8 mouse cellular contexts compared by ENCODE assay signal in genomic region chr13:29274296-29274695, GRCm38 (mm10).
DNase-seq lines count a peak whose midpoint lies in the region; ATAC-seq lines count a peak whose summit lies in the region.
"Had no signal": no experiment of that assay in that cellular context is flagged by ENCODE, and none has a peak within 500 bp of the region (broad histone marks: within the 10 kb centered on the region; RNA-seq: fewer than 3 reads in every experiment).

No protein-coding gene starts in this region.

- WGBS in forebrain, embryonic 14.5 days, result 22% methylated on average over 11 of the region's 11 CpGs

- no peak overlapping the region for H3K4me3 ChIP-seq in forebrain, embryonic 14.5 days (ENCODE audit: low read depth, low read length)
- H3K4me3 ChIP-seq: limb, embryonic 13.5 days had no signal

- H3K9ac ChIP-seq in forebrain, embryonic 14.5 days (ENCODE audit: low read length), result no peak overlapping the region; the same call in 1 of the 2 replicates
- H3K9ac ChIP-seq: limb, embryonic 13.5 days had no signal

- H3K27ac ChIP-seq in forebrain, embryonic 14.5 days (ENCODE audit: low read depth, low read length), result peak overlapping the region; percentile 86
- H3K27ac ChIP-seq: limb, embryonic 13.5 days had no signal

- H3K36me3 ChIP-seq in forebrain, embryonic 14.5 days (ENCODE audit: control insufficient read depth, insufficient read depth, low read length), result no peaks in the 10 kb centered on the region
- H3K36me3 ChIP-seq: limb, embryonic 13.5 days had no signal

- no peaks in the 10 kb centered on the region for H3K9me3 ChIP-seq in forebrain, embryonic 14.5 days (replicated peaks; ENCODE audit: control insufficient read depth, low read length)
- H3K9me3 ChIP-seq: limb, embryonic 13.5 days had no signal

- H3K27me3 ChIP-seq in forebrain, embryonic 14.5 days (replicated peaks; ENCODE audit: control insufficient read depth, insufficient read depth, low read length), result no peaks in the 10 kb centered on the region
- H3K27me3 ChIP-seq: limb, embryonic 13.5 days had no signal

- ATAC-seq in forebrain, embryonic 14.5 days, result peak; percentile 91

- H3K4me1 ChIP-seq in forebrain, embryonic 14.5 days (ENCODE audit: control insufficient read depth, insufficient read depth, low read length), result peaks cover 11% of the 10 kb centered on the region
- H3K4me1 ChIP-seq: limb, embryonic 13.5 days had no signal

- peak; percentile 91 for DNase-seq in cerebellum, adult 9-10 months
- peak; percentile 92 for DNase-seq in forebrain, embryonic 14.5 days (ENCODE audit: low spot score)
- DNase-seq in layer of hippocampus, postnatal 25 days (ENCODE audit: extremely low spot score in 1 of 2, low spot score in 1 of 2), result peak; percentile 26 to 32
- DNase-seq in retina, postnatal 1 day, result peak; percentile 91
- DNase-seq in thymus, postnatal 0 days (ENCODE audit: low spot score), result no peak
- no peak for DNase-seq in gastrocnemius, postnatal 25 days
- DNase-seq in spleen, adult 12 weeks (ENCODE audit: low spot score), result no peak

- peak overlapping the region; percentile 5; the same call in 1 of the 2 replicates for H3K4me2 ChIP-seq in forebrain, embryonic 14.5 days (ENCODE audit: low read length)
- H3K4me2 ChIP-seq: limb, embryonic 13.5 days had no signal

Comparison
In these comparisons a context has a peak if more than half of its experiments do, and no peak if none do; other contexts are left out.
1. DNase-seq: peak in cerebellum, adult 9-10 months (single experiment), forebrain, embryonic 14.5 days (single experiment), layer of hippocampus, postnatal 25 days (2 of 2) and retina, postnatal 1 day (single experiment); none in thymus, postnatal 0 days (single experiment), gastrocnemius, postnatal 25 days (single experiment) and spleen, adult 12 weeks (single experiment).